Mouse (Mus musculus): ENCODE data around the gene Gdpd5.
"Not testable (repeated sequence)": the region's sequence is repeated elsewhere in the genome, so short reads cannot be mapped to it uniquely, and the experiment has no call there.

Gdpd5 gene

DNA sequence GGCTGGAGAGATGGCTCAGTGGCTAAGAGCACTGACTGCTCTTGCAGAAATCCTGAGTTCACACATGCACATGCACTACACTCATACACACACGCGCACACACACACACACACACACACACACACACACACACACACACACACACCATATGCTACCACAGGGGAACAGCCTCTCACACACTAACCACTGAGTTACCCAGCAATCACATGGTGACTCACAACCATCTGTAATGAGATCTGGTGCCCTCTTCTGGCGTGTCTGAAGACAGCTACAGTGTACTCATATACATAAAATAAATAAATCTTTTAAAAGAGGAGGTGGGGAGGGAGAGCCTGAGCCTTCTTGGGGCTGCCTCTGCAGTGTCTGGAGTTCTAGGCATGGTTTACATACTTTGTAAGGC lies 6.9 kb upstream of the Gdpd5 start:
- DNase-seq = not testable (repeated sequence)

DNA sequence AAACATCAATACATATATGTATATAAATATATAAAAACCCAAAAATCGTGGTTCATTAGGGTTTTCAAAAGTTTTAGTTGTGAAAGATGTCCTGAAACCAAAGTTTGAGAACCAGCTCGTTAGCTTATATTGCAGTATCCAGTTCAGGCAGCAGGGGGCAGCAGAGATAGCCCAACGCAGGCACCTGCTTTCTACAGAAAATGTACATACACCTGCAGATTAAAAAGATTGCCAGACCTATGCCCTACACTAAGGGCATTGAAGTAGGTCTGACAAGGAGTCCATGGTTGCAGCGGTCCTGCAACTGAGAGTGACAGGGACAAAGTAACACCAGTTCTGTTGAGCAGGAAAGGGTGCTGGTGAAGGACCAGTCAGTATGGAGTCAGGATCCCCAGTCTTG lies 5.8 kb upstream of the Gdpd5 start:
- peak; percentile 91 for DNase-seq

DNA sequence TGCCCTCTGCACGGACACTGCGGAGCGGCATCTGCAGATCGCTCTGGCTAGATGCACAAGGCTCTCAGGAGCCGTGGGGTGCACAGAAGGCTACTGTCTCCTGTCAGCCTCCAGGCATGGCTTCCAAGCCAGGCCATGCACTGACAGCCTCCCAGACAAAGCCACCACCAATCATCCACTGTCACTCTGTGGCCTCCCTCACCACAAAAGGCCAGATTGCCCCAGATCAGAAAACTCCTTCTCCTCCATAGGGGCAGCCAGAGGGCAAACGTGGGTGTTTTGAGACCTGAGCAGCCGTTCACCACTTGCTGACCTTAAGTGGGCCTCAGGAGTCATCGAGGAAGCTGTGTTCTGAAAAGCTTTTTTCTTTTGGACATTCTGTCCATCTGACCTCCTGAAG lies 2.3 kb upstream of the Gdpd5 start:
- no peak for DNase-seq

- DNase-seq = peak; percentile 67 to 73
Observed at GRCm38 (mm10) chr7:99380491-99381213, 562 bp upstream of the Gdpd5 start.

- DNase-seq = no peak
Observed at GRCm38 (mm10) chr7:99382088-99383000, 1.1 kb downstream of the Gdpd5 start.

- DNase-seq = no peak
Observed at GRCm38 (mm10) chr7:99383246-99383645, 2.0 kb downstream of the Gdpd5 start.

GRCm38 (mm10) chr7:99384101-99384611 lies 2.9 kb downstream of the Gdpd5 start:
- DNase-seq = no peak

- DNase-seq = peak; percentile 76 to 77
Observed at GRCm38 (mm10) chr7:99386030-99386429, 4.8 kb downstream of the Gdpd5 start.

- peak in 1 of 2 experiments; percentile 36 for DNase-seq
Observed at GRCm38 (mm10) chr7:99386811-99387210, 5.6 kb downstream of the Gdpd5 start.

- DNase-seq = peak in 1 of 2 experiments; percentile 61
Observed at GRCm38 (mm10) chr7:99387356-99387755, 6.1 kb downstream of the Gdpd5 start.

GRCm38 (mm10) chr7:99390559-99390958 lies 9.3 kb downstream of the Gdpd5 start:
- DNase-seq = no peak

- DNase-seq = no peak
Observed at GRCm38 (mm10) chr7:99392696-99393095, 11.5 kb downstream of the Gdpd5 start.

GRCm38 (mm10) chr7:99393711-99394325 lies 12.6 kb downstream of the Gdpd5 start:
- DNase-seq = peak; percentile 78 to 80

DNA sequence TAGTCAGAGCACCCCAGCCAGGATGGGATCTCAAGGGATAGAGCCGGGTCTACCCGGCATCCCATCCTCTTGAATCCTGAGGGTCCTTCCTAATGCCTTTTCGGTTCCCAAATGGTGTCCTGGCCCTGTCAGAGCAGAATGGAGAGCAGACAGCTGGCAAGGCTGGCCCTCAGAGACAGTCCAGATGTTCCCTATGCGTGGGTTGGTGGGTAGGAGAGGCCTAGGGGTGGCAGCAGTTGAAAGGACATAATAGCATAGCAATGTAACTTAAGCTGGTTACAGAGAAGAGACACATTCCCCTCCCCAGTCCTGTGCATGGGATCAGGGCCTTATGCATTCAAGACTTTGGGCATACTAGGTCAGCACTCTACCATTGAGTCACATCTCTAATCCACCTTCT lies 14.2 kb downstream of the Gdpd5 start:
- no peak for DNase-seq

DNA sequence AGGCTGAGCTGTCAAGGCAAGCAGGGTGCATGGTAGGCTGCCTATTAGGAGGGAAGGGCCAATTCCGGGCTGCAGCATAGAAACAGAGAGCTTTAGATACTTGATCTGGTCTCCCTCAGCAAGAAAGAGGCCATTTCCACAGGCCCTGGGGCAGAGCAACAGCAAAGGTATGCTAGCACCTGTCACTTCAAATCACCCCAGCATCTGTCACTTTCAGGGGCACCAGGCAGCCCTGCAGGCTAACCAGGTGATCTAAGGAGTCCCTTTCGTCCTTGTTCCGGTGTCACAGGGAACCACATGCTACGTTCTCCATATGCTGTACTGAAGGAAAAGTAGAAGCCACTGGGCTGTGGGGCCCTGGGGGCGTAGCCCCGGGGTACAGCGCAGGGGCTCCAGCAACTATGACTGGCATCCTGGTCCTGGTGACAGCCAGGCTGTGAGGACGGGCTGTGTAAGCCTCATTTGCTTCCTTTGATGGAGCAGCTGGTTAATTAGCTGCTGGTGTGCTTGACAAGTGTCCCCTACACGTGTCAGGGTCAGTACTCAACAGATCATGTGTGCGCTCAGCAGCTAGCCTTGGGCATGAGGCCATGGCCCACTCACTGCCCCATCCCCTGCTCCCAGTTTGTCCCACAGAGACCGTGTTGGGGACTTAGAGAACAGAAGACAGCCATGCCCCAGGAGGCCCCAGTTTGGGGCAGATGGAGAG lies 14.8 kb downstream of the Gdpd5 start:
- DNase-seq = peak in 1 of 2 experiments; percentile 45

DNA sequence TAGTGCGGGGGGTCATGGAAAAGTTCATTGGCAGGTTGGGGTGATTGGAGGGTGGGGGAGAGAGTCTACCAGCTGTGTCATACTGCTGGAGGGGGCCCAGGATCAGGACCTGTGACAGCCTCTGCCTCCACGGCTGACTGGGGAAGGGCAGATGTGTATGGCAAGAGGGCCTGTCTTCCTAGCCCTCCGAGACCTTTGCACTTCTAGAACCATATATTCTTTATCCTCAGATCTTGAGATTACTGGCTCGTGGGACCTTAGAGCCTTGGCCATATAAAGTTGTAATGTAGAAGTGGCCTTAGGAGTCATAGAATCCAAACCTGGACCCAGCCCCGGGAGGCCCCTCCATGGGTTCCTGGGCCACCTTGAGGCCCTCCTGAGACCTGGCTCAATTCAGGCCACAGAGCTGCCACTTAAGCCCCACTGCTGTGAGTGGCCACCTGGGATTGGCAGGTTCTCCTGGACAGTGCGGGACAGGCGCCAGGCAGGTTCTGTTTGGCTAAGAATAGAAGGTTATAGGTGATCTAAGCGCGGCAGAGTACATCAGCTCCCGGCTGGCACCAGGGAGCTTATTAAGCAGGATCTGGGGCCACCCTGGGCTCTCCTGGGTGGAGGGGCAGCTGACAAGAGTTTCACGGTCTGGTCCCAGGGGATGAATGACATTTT lies 15.9 kb downstream of the Gdpd5 start:
- DNase-seq = no peak

DNA sequence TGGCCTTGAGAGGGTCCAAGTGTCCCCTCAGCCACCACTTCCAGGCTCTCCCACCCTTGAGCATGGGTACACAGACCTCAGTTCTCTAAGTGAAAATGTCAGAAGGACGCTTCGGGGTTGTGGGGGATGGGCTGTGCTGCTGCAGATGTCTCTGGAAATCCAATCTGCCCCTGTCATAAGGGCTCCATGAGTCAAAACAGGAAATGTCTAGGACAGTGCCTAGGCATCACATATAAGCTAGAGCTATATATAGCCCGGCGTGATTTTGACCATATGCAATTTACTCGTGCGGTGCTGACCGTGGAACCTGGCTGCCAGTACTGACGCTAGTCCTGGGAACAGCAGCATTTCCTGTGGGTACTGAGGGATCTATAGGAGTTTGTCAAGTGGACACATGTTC lies 20.2 kb downstream of the Gdpd5 start:
- DNase-seq = no peak

DNA sequence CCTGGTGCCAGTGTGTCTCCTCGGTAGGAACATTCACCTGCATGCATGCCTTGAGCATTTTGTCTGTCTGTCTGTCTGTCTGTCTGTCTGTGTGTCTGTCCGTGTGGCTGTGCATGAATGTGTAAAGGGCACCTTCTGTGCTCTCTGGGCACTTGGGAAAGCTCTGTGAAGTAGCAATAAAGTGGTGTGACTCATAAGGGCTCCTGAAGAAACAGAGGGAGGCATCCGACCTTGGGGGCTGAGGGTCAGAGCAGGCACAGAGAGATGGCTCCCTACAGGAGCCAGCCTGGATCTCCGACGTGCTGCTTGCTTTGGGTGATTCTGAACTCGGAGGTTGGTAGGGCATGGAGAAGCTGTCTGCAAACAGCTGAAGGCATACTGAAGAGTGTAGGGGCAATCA lies 21.3 kb downstream of the Gdpd5 start:
- DNase-seq = no peak

GRCm38 (mm10) chr7:99403254-99403653 lies 22.0 kb downstream of the Gdpd5 start:
- no peak for DNase-seq

- no peak for DNase-seq
Observed at GRCm38 (mm10) chr7:99404031-99404735, 23.0 kb downstream of the Gdpd5 start.

All from cerebellum, postnatal 14 days (tissue).